Mouse (Mus musculus): ENCODE results near the gene Rptor. TPM values are rescaled to one million over a fixed set of nuclear protein-coding genes. Genes with fewer than 3 reads are reported as not detected.
A peak's percentile ranks its signal among the peaks of the same experiment; 100 is the strongest.

The Rptor gene
- polyA plus RNA-seq, 1 experiment from 2014 or later, result 12.5 TPM

- Histone ChIP-seq H3K9ac (0 out of 2 replicates have a peak overlapping the region, but pooled peaks have one; percentile 46), H3K27me3 (0 out of 2 replicates have a peak, but pooled peaks cover 3% of the 10 kb centered on the region), H3K4me1 (peaks cover 18% of the 10 kb centered on the region), H3K36me3 (no peaks in the 10 kb centered on the region), H3K27ac (0 out of 2 replicates have a peak overlapping the region, but pooled peaks have one; percentile 11), H3K9me3 (no peaks in the 10 kb centered on the region), H3K4me3 (no peak overlapping the region), H3K4me2 (no peak overlapping the region)
- 53% methylated on average over 15 of the region's 15 CpGs for WGBS
- no peak for ATAC-seq (ENCODE audit: insufficient number of reproducible peaks, insufficient read depth, low FRiP score, low TSS enrichment, low read depth)
These were observed 30.2 kb upstream of the Rptor start for GRCm38 (mm10) chr11:119572316-119573010.

DNA sequence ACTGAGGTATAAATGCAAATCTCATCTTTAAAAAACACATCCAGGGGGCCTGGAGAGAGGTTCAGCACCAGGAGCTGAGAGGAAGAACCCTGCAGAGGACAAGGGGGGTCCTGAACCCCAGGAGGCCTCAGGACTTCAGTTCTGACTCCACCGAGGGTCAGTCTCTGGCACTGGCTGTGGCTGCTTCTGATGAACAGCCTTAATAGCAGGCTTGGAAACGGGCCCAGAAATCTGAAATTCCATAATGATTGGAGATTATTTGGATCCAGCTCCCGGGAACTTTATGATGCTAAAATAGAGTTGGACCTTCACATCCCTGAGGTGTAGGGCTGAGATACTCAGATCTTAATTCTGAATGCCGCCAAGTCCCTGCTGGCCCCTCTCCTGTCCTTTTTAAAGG, 25.9 kb upstream of the Rptor start:
- 4% methylated on average over 4 of the region's 4 CpGs for WGBS
- ATAC-seq (ENCODE audit: insufficient number of reproducible peaks, insufficient read depth, low FRiP score, low TSS enrichment, low read depth), result no peak
- H3K36me3 ChIP-seq, result no peaks in the 10 kb centered on the region
- H3K27ac ChIP-seq, result no peak overlapping the region
- no peaks in the 10 kb centered on the region for H3K27me3 ChIP-seq
- H3K4me3 ChIP-seq, result no peak overlapping the region
- peaks cover 20% of the 10 kb centered on the region for H3K4me1 ChIP-seq
- H3K9me3 ChIP-seq, result no peaks in the 10 kb centered on the region
- H3K4me2 ChIP-seq, result no peak overlapping the region
- peak overlapping the region; percentile 7; the same call in 1 of the 2 replicates for H3K9ac ChIP-seq

DNA sequence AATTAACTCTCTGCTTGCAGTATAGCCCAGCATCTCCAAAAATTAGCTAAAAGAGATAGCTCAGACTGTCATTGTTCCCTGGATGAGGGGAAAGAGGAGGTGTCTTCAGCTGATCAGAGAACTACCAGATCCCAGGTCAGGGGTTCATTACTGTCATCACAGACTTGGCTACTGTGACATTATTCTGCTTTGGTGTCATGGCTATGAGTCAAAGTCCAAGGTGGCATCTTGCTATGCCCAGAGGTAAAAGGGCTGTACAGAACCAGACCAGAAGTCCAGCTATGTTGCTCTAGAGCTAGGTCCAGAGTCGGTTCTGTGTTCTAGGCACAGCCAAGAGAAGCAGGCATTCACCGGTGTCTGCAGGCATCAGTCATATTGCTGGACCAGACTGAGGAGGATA, 25.0 kb upstream of the Rptor start:
- Histone ChIP-seq H3K27ac (no peak overlapping the region), H3K4me1 (peaks cover 15% of the 10 kb centered on the region), H3K36me3 (no peaks in the 10 kb centered on the region), H3K27me3 (no peaks in the 10 kb centered on the region), H3K9ac (no peak overlapping the region), H3K4me3 (no peak overlapping the region), H3K9me3 (no peaks in the 10 kb centered on the region), H3K4me2 (no peak overlapping the region)
- no peak for ATAC-seq (ENCODE audit: insufficient number of reproducible peaks, insufficient read depth, low FRiP score, low TSS enrichment, low read depth)
- WGBS, result 90% methylated on average over 2 of the region's 2 CpGs

- Histone ChIP-seq H3K4me2 (no peak overlapping the region), H3K4me3 (no peak overlapping the region), H3K27me3 (peaks cover 7% of the 10 kb centered on the region), H3K27ac (no peak overlapping the region), H3K9me3 (no peaks in the 10 kb centered on the region), H3K36me3 (no peaks in the 10 kb centered on the region), H3K9ac (peak overlapping the region; percentile 21; the same call in 1 of the 2 replicates), H3K4me1 (peaks cover 10% of the 10 kb centered on the region; the same call in 1 of the 2 replicates)
- WGBS, result 82% methylated on average over 4 of the region's 4 CpGs
- ATAC-seq (ENCODE audit: insufficient number of reproducible peaks, insufficient read depth, low FRiP score, low TSS enrichment, low read depth), result no peak
These were observed 16.2 kb upstream of the Rptor start for GRCm38 (mm10) chr11:119586511-119586910.

DNA sequence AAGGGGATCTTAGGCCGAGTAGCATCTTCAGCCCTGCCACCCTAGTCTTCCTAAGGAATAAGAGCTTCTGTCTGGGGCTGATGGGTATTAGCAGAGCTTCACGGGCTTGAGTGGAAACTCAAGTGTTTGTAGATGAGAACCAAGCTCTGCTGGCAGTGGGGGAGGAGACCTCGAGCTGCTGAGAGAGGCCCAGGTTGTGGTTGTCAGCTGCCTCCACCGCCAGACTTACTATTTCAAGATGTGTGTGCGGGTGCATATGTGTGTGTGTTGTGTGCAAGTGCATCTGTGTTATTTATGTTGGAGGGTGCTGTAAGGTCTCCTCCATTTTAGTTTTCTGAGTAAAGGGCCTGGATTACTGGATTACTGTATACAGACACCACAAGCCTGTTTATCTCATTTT, 15.6 kb upstream of the Rptor start:
- Histone ChIP-seq H3K27ac (no peak overlapping the region), H3K4me1 (peaks cover 10% of the 10 kb centered on the region; the same call in 1 of the 2 replicates), H3K36me3 (no peaks in the 10 kb centered on the region), H3K27me3 (peaks cover 11% of the 10 kb centered on the region), H3K4me3 (no peak overlapping the region), H3K4me2 (no peak overlapping the region), H3K9me3 (no peaks in the 10 kb centered on the region), H3K9ac (no peak overlapping the region)
- ATAC-seq (ENCODE audit: insufficient number of reproducible peaks, insufficient read depth, low FRiP score, low TSS enrichment, low read depth), result no peak
- WGBS, result 45% methylated on average over 5 of the region's 5 CpGs

DNA sequence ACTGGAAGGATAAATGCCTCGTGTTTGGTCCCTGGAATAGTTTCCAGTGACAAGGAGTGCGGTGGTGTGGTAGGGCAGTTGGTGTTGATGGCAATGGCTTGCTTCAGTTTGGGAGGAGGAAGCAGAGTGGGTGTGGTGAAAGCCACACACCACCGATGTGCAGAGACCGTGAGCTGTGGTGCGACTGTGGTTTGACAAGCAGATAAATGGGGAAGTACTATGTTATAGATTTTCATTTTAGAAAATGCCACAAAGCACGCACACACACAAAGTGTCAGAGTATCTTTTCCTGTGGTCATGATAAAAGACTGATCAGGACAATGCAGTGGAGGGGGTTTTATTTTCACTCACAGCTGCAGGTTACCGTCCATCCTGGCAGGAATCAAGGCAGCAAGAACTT, 13.5 kb upstream of the Rptor start:
- Histone ChIP-seq H3K9ac (no peak overlapping the region), H3K27ac (no peak overlapping the region), H3K27me3 (peaks cover 20% of the 10 kb centered on the region), H3K4me3 (no peak overlapping the region), H3K36me3 (no peaks in the 10 kb centered on the region), H3K9me3 (no peaks in the 10 kb centered on the region), H3K4me2 (no peak overlapping the region), H3K4me1 (peaks cover 18% of the 10 kb centered on the region)
- WGBS, result 77% methylated on average over 7 of the region's 7 CpGs
- no peak for ATAC-seq (ENCODE audit: insufficient number of reproducible peaks, insufficient read depth, low FRiP score, low TSS enrichment, low read depth)

GRCm38 (mm10) chr11:119593966-119594365, 8.7 kb upstream of the Rptor start:
- Histone ChIP-seq H3K4me2 (no peak overlapping the region), H3K4me1 (peaks cover 16% of the 10 kb centered on the region), H3K9me3 (no peaks in the 10 kb centered on the region), H3K27ac (no peak overlapping the region), H3K4me3 (no peak overlapping the region), H3K27me3 (peaks cover 32% of the 10 kb centered on the region), H3K9ac (no peak overlapping the region), H3K36me3 (no peaks in the 10 kb centered on the region)
- 19% methylated on average over 3 of the region's 3 CpGs for WGBS
- ATAC-seq (ENCODE audit: insufficient number of reproducible peaks, insufficient read depth, low FRiP score, low TSS enrichment, low read depth), result no peak

- peaks cover 12% of the 10 kb centered on the region for H3K27me3 ChIP-seq
These were observed 3.8 kb upstream of the Rptor start for GRCm38 (mm10) chr11:119598856-119599255.

GRCm38 (mm10) chr11:119600286-119600685, 2.4 kb upstream of the Rptor start:
- ATAC-seq (ENCODE audit: insufficient number of reproducible peaks, insufficient read depth, low FRiP score, low TSS enrichment, low read depth), result no peak
- H3K4me3 ChIP-seq, result no peak overlapping the region

More at GRCm38 (mm10) chr11:119598856-119599255, 3.8 kb upstream of the Rptor start:
- H3K9ac ChIP-seq, result peak overlapping the region; percentile 55; the same call in 1 of the 2 replicates
- no peak for ATAC-seq (ENCODE audit: insufficient number of reproducible peaks, insufficient read depth, low FRiP score, low TSS enrichment, low read depth)
- no peak overlapping the region for H3K4me3 ChIP-seq
- H3K36me3 ChIP-seq, result no peaks in the 10 kb centered on the region
- H3K9me3 ChIP-seq, result no peaks in the 10 kb centered on the region
- no peak overlapping the region for H3K4me2 ChIP-seq
- 32% methylated on average over 3 of the region's 3 CpGs for WGBS
- H3K27ac ChIP-seq, result no peak overlapping the region
- H3K4me1 ChIP-seq, result peaks cover 11% of the 10 kb centered on the region

DNA sequence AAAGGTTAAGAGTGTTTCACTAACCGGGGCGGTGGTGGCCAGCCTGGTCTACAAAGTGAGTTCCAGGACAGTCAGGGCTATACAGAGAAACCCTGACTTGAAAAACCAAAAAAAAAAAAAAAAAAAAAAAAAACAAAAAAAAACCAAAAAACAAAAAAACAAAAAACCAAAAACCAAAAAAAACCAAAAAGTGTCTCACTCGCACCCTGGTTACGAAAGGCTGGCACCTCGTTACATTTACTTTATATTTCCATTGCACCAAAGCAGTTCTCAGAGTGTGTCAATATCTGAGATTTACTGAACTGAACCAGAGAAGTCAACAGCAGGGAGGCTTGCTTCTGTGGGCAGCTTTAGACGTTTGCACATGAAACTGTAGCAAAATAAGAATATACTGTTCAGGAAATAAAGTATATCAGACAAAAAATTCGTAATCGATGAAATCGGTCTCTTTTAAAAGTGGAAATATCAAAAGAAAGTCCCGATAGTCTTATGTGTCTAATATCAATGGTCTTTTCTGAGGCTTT, 466 bp upstream of the Rptor start:
- peaks cover 18% of the 10 kb centered on the region for H3K4me1 ChIP-seq
- H3K9me3 ChIP-seq, result no peaks in the 10 kb centered on the region
- peak overlapping the region; percentile 83 for H3K4me3 ChIP-seq
- H3K27me3 ChIP-seq, result no peaks in the 10 kb centered on the region
- H3K9ac ChIP-seq, result no peak overlapping the region
- H3K4me2 ChIP-seq, result peak overlapping the region; percentile 80
- 0 out of 2 replicates have a peak, but pooled peaks cover 4% of the 10 kb centered on the region for H3K36me3 ChIP-seq
- no peak overlapping the region for H3K27ac ChIP-seq
- WGBS, result 39% methylated on average over 10 of the region's 10 CpGs
- no peak for ATAC-seq (ENCODE audit: insufficient number of reproducible peaks, insufficient read depth, low FRiP score, low TSS enrichment, low read depth)

More at GRCm38 (mm10) chr11:119600286-119600685, 2.4 kb upstream of the Rptor start:
- Histone ChIP-seq H3K4me2 (no peak overlapping the region), H3K9ac (no peak overlapping the region), H3K4me1 (peaks cover 18% of the 10 kb centered on the region), H3K9me3 (no peaks in the 10 kb centered on the region), H3K36me3 (no peaks in the 10 kb centered on the region), H3K27ac (no peak overlapping the region), H3K27me3 (peaks cover 8% of the 10 kb centered on the region)
- WGBS, result 80% methylated on average over 1 of the region's 1 CpGs

GRCm38 (mm10) chr11:119603527-119603905, 811 bp downstream of the Rptor start:
- no peaks in the 10 kb centered on the region for H3K27me3 ChIP-seq
- H3K4me2 ChIP-seq, result peak overlapping the region; percentile 80
- under 1% methylated on average over 26 of the region's 30 CpGs for WGBS
- no peaks in the 10 kb centered on the region for H3K9me3 ChIP-seq
- peaks cover 13% of the 10 kb centered on the region for H3K4me1 ChIP-seq
- H3K9ac ChIP-seq, result peak overlapping the region; percentile 93
- H3K36me3 ChIP-seq, result peaks cover 16% of the 10 kb centered on the region; the same call in 1 of the 2 replicates
- H3K27ac ChIP-seq, result peak overlapping the region; percentile 92
- peak overlapping the region; percentile 83 for H3K4me3 ChIP-seq
- ATAC-seq (ENCODE audit: insufficient number of reproducible peaks, insufficient read depth, low FRiP score, low TSS enrichment, low read depth), result no peak

- Histone ChIP-seq H3K27ac (no peak overlapping the region), H3K4me2 (no peak overlapping the region), H3K36me3 (peaks cover 20% of the 10 kb centered on the region), H3K9me3 (no peaks in the 10 kb centered on the region), H3K27me3 (no peaks in the 10 kb centered on the region), H3K4me3 (no peak overlapping the region), H3K4me1 (peaks cover 10% of the 10 kb centered on the region), H3K9ac (no peak overlapping the region)
- no peak for ATAC-seq (ENCODE audit: insufficient number of reproducible peaks, insufficient read depth, low FRiP score, low TSS enrichment, low read depth)
- 94% methylated on average over 5 of the region's 5 CpGs for WGBS
These were observed 4.8 kb downstream of the Rptor start for GRCm38 (mm10) chr11:119607464-119607863.
